Mouse (Mus musculus) stomach, postnatal 0 days (tissue): ENCODE data around the gene Kcnh4.

Experiments
- CTCF ChIP-seq: IDR thresholded peaks from 2 replicates; pipeline ENCODE4 v1.5.1; 2016; ENCODE audit warnings: antibody characterized with exemption, low read depth, mild to moderate bottlenecking, moderate library complexity
- EP300 ChIP-seq: optimal IDR thresholded peaks from 2 replicates; pipeline ENCODE3; 2016; ENCODE audit warnings: antibody characterized with exemption

GRCm38 (mm10) chr11:100761547-100762045 lies 1.9 kb upstream of the Kcnh4 start:
- TF ChIP-seq CTCF (peak; percentile 74), EP300 (no peak)
